Mouse (Mus musculus) thymus, adult 2 months (tissue): Measurements from ENCODE around the gene Shbg.

ENCODE experiments used
- CTCF ChIP-seq: fragments of 200-500 bp; IDR thresholded peaks from 2 replicates; pipeline ENCODE4 v1.5.1; 2012; ENCODE audit warnings: mild to moderate bottlenecking, control low read depth, low read length, moderate library complexity, borderline replicate concordance; ENCODE audit not compliant: control insufficient read depth, poor library complexity, insufficient read depth; ENCODE audit errors: extremely low read depth
- POLR2A ChIP-seq: fragments of 200-500 bp; IDR thresholded peaks from 2 replicates; pipeline ENCODE4 v1.6.1; 2012; ENCODE audit warnings: mild to moderate bottlenecking, low read length, control low read depth, moderate library complexity; ENCODE audit not compliant: control insufficient read depth, poor library complexity, insufficient read depth; ENCODE audit errors: extremely low read depth

- no peak for TF ChIP-seq POLR2A
- TF ChIP-seq CTCF = no peak
Observed at GRCm38 (mm10) chr11:69661221-69661881, 43.6 kb upstream of the Shbg start.
